Mouse (Mus musculus) liver, embryonic 11.5 days (tissue): ENCODE measurements around the gene Rpl3. TPM values are rescaled to one million over a fixed set of nuclear protein-coding genes. Genes with fewer than 3 reads are reported as not detected.
A peak's percentile ranks its signal among the peaks of the same experiment; 100 is the strongest.

Source experiments
- ATAC-seq: fragments of 200-750 bp; cut with Nextera tagmentation; replicated peaks from 2 replicates; pipeline ENCODE4 v1.8.0; 2017; ENCODE audit warnings: moderate number of reproducible peaks, mild to moderate bottlenecking, moderate TSS enrichment, moderate library complexity; ENCODE audit not compliant: low FRiP score
- DNase-seq: peaks from one replicate; pipeline ENCODE4 v3.0.0-alpha.2; 2017; ENCODE audit warnings: low spot score
- H3K27ac ChIP-seq: fragments of 300-500 bp; sonication (generic); 2 replicates; pipeline ENCODE4 v1.5.1; 2014; ENCODE audit warnings: mild to moderate bottlenecking, low read depth, low read length, control low read depth
- H3K27me3 ChIP-seq: fragments of 300-500 bp; sonication (generic); replicated peaks from 2 replicates; pipeline ENCODE4 v1.6.1; 2014; ENCODE audit warnings: low read length, mixed read lengths; ENCODE audit not compliant: control insufficient read depth, insufficient read depth
- H3K36me3 ChIP-seq: fragments of 300-500 bp; sonication (generic); 2 replicates; pipeline ENCODE4 v1.6.1; 2014; ENCODE audit warnings: mild to moderate bottlenecking, low read length, moderate library complexity, mixed read lengths; ENCODE audit not compliant: control insufficient read depth, insufficient read depth
- H3K4me1 ChIP-seq: fragments of 300-500 bp; sonication (generic); replicated peaks from 2 replicates; pipeline ENCODE4 v1.6.1; 2014; ENCODE audit warnings: low read length, mixed read lengths; ENCODE audit not compliant: control insufficient read depth, insufficient read depth
- H3K4me2 ChIP-seq: fragments of 300-500 bp; sonication (generic); 2 replicates; pipeline ENCODE4 v1.6.1; 2014; ENCODE audit warnings: mild to moderate bottlenecking, control low read depth, moderate library complexity
- H3K4me3 ChIP-seq: fragments of 300-500 bp; sonication (generic); 2 replicates; pipeline ENCODE4 v1.5.1; 2014; ENCODE audit warnings: low read depth, low read length, control low read depth
- H3K9ac ChIP-seq: fragments of 300-500 bp; sonication (generic); 2 replicates; pipeline ENCODE4 v1.6.1; 2014; ENCODE audit warnings: low read depth, low read length, control low read depth
- H3K9me3 ChIP-seq: fragments of 300-500 bp; sonication (generic); 2 replicates; pipeline ENCODE4 v1.6.1; 2016; ENCODE audit warnings: low read length, inconsistent platforms, mixed read lengths; ENCODE audit not compliant: control insufficient read depth
- WGBS: fragments of 180-500 bp; shearing (Covaris S2); extraction: QIAGEN DNeasy Blood & Tissue Kit; methylation state at CpG from one replicate; pipeline ENCODE4 v1.1.7; 2014; 5-methylcytosine and 5-hydroxymethylcytosine counted together
- polyA plus RNA-seq: library from polyadenylated mRNA; unstranded; fragments of >200 nt; fragmentation: Nextera tagmentation; extraction: Ambion mirVana; gene quantifications from 2 replicates; pipeline ENCODE4 v1.2.1, GENCODE M21; 2014

The Rpl3 gene
- polyA plus RNA-seq: 1,449 and 1,469 TPM in 2 replicates

GRCm38 (mm10) chr15:80091121-80091955, at the start of gene Rpl3, which contains the start of gene Syngr1:
TSS of gene Rpl3 (minus strand) at chr15:80091868.
TSS of gene Syngr1 (plus strand) at chr15:80091334.
- Histone ChIP-seq H3K4me3 (peak within 1 kb of the TSS; percentile 79), H3K4me1 (peaks cover 21% of the 10 kb centered on the region), H3K36me3 (no peaks in the 10 kb centered on the region), H3K27me3 (peaks cover 18% of the 10 kb centered on the region), H3K9ac (peak within 1 kb of the TSS; percentile 84), H3K9me3 (peaks cover 3% of the 10 kb centered on the region), H3K4me2 (peak within 1 kb of the TSS; percentile 98), H3K27ac (peak within 1 kb of the TSS; percentile 50)
- WGBS: 1% methylated on average over 81 of the region's 86 CpGs
- ATAC-seq (peak; percentile 75), DNase-seq (peak; percentile 79)

- no peaks in the 10 kb centered on the region for H3K27me3 ChIP-seq
- 95% methylated on average over 3 of the region's 3 CpGs for WGBS
- H3K36me3 ChIP-seq: peaks cover 38% of the 10 kb centered on the region
- peaks cover 15% of the 10 kb centered on the region for H3K4me1 ChIP-seq
- DNase-seq (no peak), ATAC-seq (no peak)
- no peaks in the 10 kb centered on the region for H3K9me3 ChIP-seq
- H3K9ac ChIP-seq: no peak overlapping the region
- H3K27ac ChIP-seq: no peak overlapping the region
- H3K4me3 ChIP-seq: no peak overlapping the region
- no peak overlapping the region for H3K4me2 ChIP-seq
Observed at GRCm38 (mm10) chr15:80140878-80141277, 49.2 kb upstream of the Rpl3 start.

GRCm38 (mm10) chr15:80140302-80140701, 48.6 kb upstream of the Rpl3 start:
- no peak overlapping the region for H3K4me2 ChIP-seq
- H3K9ac ChIP-seq: no peak overlapping the region
- H3K4me3 ChIP-seq: no peak overlapping the region
- no peak for ATAC-seq
- H3K4me1 ChIP-seq: peaks cover 18% of the 10 kb centered on the region
- 96% methylated on average over 2 of the region's 2 CpGs for WGBS
- no peak for DNase-seq
- no peaks in the 10 kb centered on the region for H3K27me3 ChIP-seq
- peaks cover 38% of the 10 kb centered on the region for H3K36me3 ChIP-seq
- H3K9me3 ChIP-seq: no peaks in the 10 kb centered on the region
- H3K27ac ChIP-seq: no peak overlapping the region

GRCm38 (mm10) chr15:80137945-80138791, 46.5 kb upstream of the Rpl3 start:
- Histone ChIP-seq H3K9ac (0 out of 2 replicates have a peak overlapping the region, but pooled peaks have one; percentile 22), H3K27ac (no peak overlapping the region), H3K9me3 (no peaks in the 10 kb centered on the region), H3K4me3 (no peak overlapping the region), H3K4me1 (peaks cover 32% of the 10 kb centered on the region), H3K4me2 (no peak overlapping the region), H3K36me3 (peaks cover 29% of the 10 kb centered on the region), H3K27me3 (no peaks in the 10 kb centered on the region)
- ATAC-seq: no peak
- DNase-seq: no peak
- WGBS: 81% methylated on average over 17 of the region's 17 CpGs

GRCm38 (mm10) chr15:80136645-80137044, 45.0 kb upstream of the Rpl3 start:
- H3K4me3 ChIP-seq: no peak overlapping the region
- H3K27me3 ChIP-seq: no peaks in the 10 kb centered on the region
- no peak overlapping the region for H3K9ac ChIP-seq
- peaks cover 32% of the 10 kb centered on the region for H3K4me1 ChIP-seq
- no peak overlapping the region for H3K4me2 ChIP-seq
- DNase-seq (no peak), ATAC-seq (no peak)
- no peaks in the 10 kb centered on the region for H3K9me3 ChIP-seq
- H3K36me3 ChIP-seq: peaks cover 23% of the 10 kb centered on the region; the same call in 1 of the 2 replicates
- WGBS: 84% methylated on average over 3 of the region's 3 CpGs
- no peak overlapping the region for H3K27ac ChIP-seq

GRCm38 (mm10) chr15:80135499-80135898, 43.8 kb upstream of the Rpl3 start:
- H3K4me3 ChIP-seq: no peak overlapping the region; the same call in 1 of the 2 replicates
- 90% methylated on average over 2 of the region's 2 CpGs for WGBS
- no peaks in the 10 kb centered on the region for H3K9me3 ChIP-seq
- DNase-seq: no peak
- peak overlapping the region; percentile 81 for H3K4me2 ChIP-seq
- H3K4me1 ChIP-seq: peaks cover 43% of the 10 kb centered on the region
- ATAC-seq: no peak
- 0 out of 2 replicates have a peak overlapping the region, but pooled peaks have one; percentile 16 for H3K27ac ChIP-seq
- H3K9ac ChIP-seq: no peak overlapping the region
- no peaks in the 10 kb centered on the region for H3K27me3 ChIP-seq
- H3K36me3 ChIP-seq: peaks cover 12% of the 10 kb centered on the region; the same call in 1 of the 2 replicates

GRCm38 (mm10) chr15:80134450-80134847, 42.8 kb upstream of the Rpl3 start:
- H3K4me3 ChIP-seq: peak overlapping the region; percentile 81
- H3K27me3 ChIP-seq: no peaks in the 10 kb centered on the region
- peak overlapping the region; percentile 81 for H3K4me2 ChIP-seq
- DNase-seq: no peak
- H3K9ac ChIP-seq: peak overlapping the region; percentile 90
- 43% methylated on average over 9 of the region's 9 CpGs for WGBS
- peak overlapping the region; percentile 99 for H3K27ac ChIP-seq
- no peak for ATAC-seq
- H3K36me3 ChIP-seq: peaks cover 6% of the 10 kb centered on the region; the same call in 1 of the 2 replicates
- no peaks in the 10 kb centered on the region for H3K9me3 ChIP-seq
- H3K4me1 ChIP-seq: peaks cover 52% of the 10 kb centered on the region

GRCm38 (mm10) chr15:80133682-80134449, 42.2 kb upstream of the Rpl3 start:
- no peak for DNase-seq
- Histone ChIP-seq H3K27ac (peak overlapping the region; percentile 99), H3K9ac (peak overlapping the region; percentile 90), H3K36me3 (peaks cover 6% of the 10 kb centered on the region; the same call in 1 of the 2 replicates), H3K4me1 (peaks cover 55% of the 10 kb centered on the region), H3K4me2 (peak overlapping the region; percentile 81), H3K9me3 (no peaks in the 10 kb centered on the region), H3K4me3 (peak overlapping the region; percentile 81), H3K27me3 (no peaks in the 10 kb centered on the region)
- WGBS: 6% methylated on average over 14 of the region's 14 CpGs
- ATAC-seq: no peak
